Mouse (Mus musculus) liver, embryonic 16.5 days (tissue): ENCODE measurements around the gene Fam222a. TPM values are rescaled to one million over a fixed set of nuclear protein-coding genes. Genes with fewer than 3 reads are reported as not detected.

Source experiments
- ATAC-seq: fragments of 200-750 bp; cut with Nextera tagmentation; 2 replicates; pipeline ENCODE4 v1.8.0; 2017; ENCODE audit warnings: low read depth, mild to moderate bottlenecking, moderate number of reproducible peaks, moderate library complexity
- H3K27ac ChIP-seq: fragments of 300-500 bp; sonication (generic); 2 replicates; pipeline ENCODE4 v1.5.1; 2014; ENCODE audit warnings: mild to moderate bottlenecking, low read length
- H3K27me3 ChIP-seq: fragments of 300-500 bp; sonication (generic); 2 replicates; pipeline ENCODE4 v1.6.1; 2014; ENCODE audit warnings: low read depth, low read length, mixed read lengths; ENCODE audit not compliant: control insufficient read depth, insufficient read depth
- H3K36me3 ChIP-seq: fragments of 300-500 bp; sonication (generic); 2 replicates; pipeline ENCODE4 v1.6.1; 2014; ENCODE audit warnings: mild to moderate bottlenecking; ENCODE audit not compliant: control insufficient read depth, insufficient read depth
- H3K4me1 ChIP-seq: fragments of 300-500 bp; sonication (generic); 2 replicates; pipeline ENCODE4 v1.6.1; 2014; ENCODE audit warnings: low read depth, low read length, mixed read lengths; ENCODE audit not compliant: control insufficient read depth
- H3K4me2 ChIP-seq: fragments of 300-500 bp; sonication (generic); 2 replicates; pipeline ENCODE4 v1.6.1; 2014; ENCODE audit warnings: low read depth, low read length, mixed read lengths
- H3K4me3 ChIP-seq: fragments of 300-500 bp; sonication (generic); 2 replicates; pipeline ENCODE4 v1.5.1; 2014; ENCODE audit warnings: low read depth, mild to moderate bottlenecking, low read length
- H3K9ac ChIP-seq: fragments of 300-500 bp; sonication (generic); 2 replicates; pipeline ENCODE4 v1.6.1; 2014; ENCODE audit warnings: low read depth, low read length
- H3K9me3 ChIP-seq: fragments of 300-500 bp; sonication (generic); replicated peaks from 2 replicates; pipeline ENCODE4 v1.6.1; 2016; ENCODE audit warnings: low read length; ENCODE audit not compliant: control insufficient read depth
- WGBS: fragments of 180-500 bp; shearing (Covaris S2); extraction: QIAGEN DNeasy Blood & Tissue Kit; methylation state at CpG from one replicate; pipeline ENCODE4 v1.1.7; 2014; ENCODE audit not compliant: insufficient replicate concordance; 5-methylcytosine and 5-hydroxymethylcytosine counted together
- polyA plus RNA-seq: library from polyadenylated mRNA; unstranded; fragments of >200 nt; fragmentation: Nextera tagmentation; extraction: Ambion mirVana; gene quantifications from 2 replicates; pipeline ENCODE4 v1.2.1, GENCODE M21; 2015

Fam222a gene
- polyA plus RNA-seq, 1 experiment from 2014 or later, result 0.67 TPM

- ATAC-seq, result no peak
- Histone ChIP-seq H3K9me3 (no peaks in the 10 kb centered on the region), H3K36me3 (no peaks in the 10 kb centered on the region), H3K4me3 (no peak overlapping the region), H3K4me2 (no peak overlapping the region), H3K9ac (no peak overlapping the region), H3K27me3 (no peaks in the 10 kb centered on the region), H3K27ac (no peak overlapping the region), H3K4me1 (no peaks in the 10 kb centered on the region; the same call in 1 of the 2 replicates)
- 59% methylated on average over 6 of the region's 6 CpGs for whole genome bisulfite sequencing
Measured at GRCm38 (mm10) chr5:114605981-114606380, 38.2 kb downstream of the Fam222a start.

GRCm38 (mm10) chr5:114607651-114608050 lies 39.8 kb downstream of the Fam222a start:
- H3K9ac ChIP-seq, result no peak overlapping the region
- ATAC-seq, result no peak
- 61% methylated on average over 8 of the region's 8 CpGs for WGBS
- no peaks in the 10 kb centered on the region for H3K36me3 ChIP-seq
- no peaks in the 10 kb centered on the region for H3K9me3 ChIP-seq
- H3K27ac ChIP-seq, result no peak overlapping the region
- H3K4me1 ChIP-seq, result no peaks in the 10 kb centered on the region
- H3K27me3 ChIP-seq, result no peaks in the 10 kb centered on the region
- no peak overlapping the region for H3K4me3 ChIP-seq
- no peak overlapping the region for H3K4me2 ChIP-seq

GRCm38 (mm10) chr5:114608516-114608915 lies 40.7 kb downstream of the Fam222a start:
- H3K36me3 ChIP-seq, result no peaks in the 10 kb centered on the region
- no peaks in the 10 kb centered on the region for H3K4me1 ChIP-seq
- no peak overlapping the region for H3K4me2 ChIP-seq
- no peaks in the 10 kb centered on the region for H3K27me3 ChIP-seq
- H3K9ac ChIP-seq, result no peak overlapping the region
- WGBS, result 7% methylated on average over 12 of the region's 12 CpGs
- H3K9me3 ChIP-seq, result no peaks in the 10 kb centered on the region
- H3K27ac ChIP-seq, result no peak overlapping the region
- no peak for ATAC-seq
- H3K4me3 ChIP-seq, result no peak overlapping the region

GRCm38 (mm10) chr5:114611256-114611655 lies 43.4 kb downstream of the Fam222a start:
- no peak for ATAC-seq
- WGBS, result 72% methylated on average over 10 of the region's 10 CpGs
- no peak overlapping the region for H3K4me3 ChIP-seq

GRCm38 (mm10) chr5:114611968-114612608 lies 44.3 kb downstream of the Fam222a start:
- WGBS, result 50% methylated on average over 25 of the region's 25 CpGs
- H3K4me1 ChIP-seq, result peaks cover 3% of the 10 kb centered on the region
- H3K27ac ChIP-seq, result no peak overlapping the region
- no peak overlapping the region for H3K4me2 ChIP-seq
- H3K27me3 ChIP-seq, result no peaks in the 10 kb centered on the region
- no peak overlapping the region for H3K9ac ChIP-seq
- no peak overlapping the region for H3K4me3 ChIP-seq
- no peaks in the 10 kb centered on the region for H3K36me3 ChIP-seq
- no peaks in the 10 kb centered on the region for H3K9me3 ChIP-seq
- ATAC-seq, result no peak

More at GRCm38 (mm10) chr5:114611256-114611655, 43.4 kb downstream of the Fam222a start:
- H3K27me3 ChIP-seq, result no peaks in the 10 kb centered on the region
- no peak overlapping the region for H3K9ac ChIP-seq
- H3K27ac ChIP-seq, result no peak overlapping the region
- no peak overlapping the region for H3K4me2 ChIP-seq
- no peaks in the 10 kb centered on the region for H3K9me3 ChIP-seq
- H3K36me3 ChIP-seq, result no peaks in the 10 kb centered on the region
- peaks cover 3% of the 10 kb centered on the region for H3K4me1 ChIP-seq

GRCm38 (mm10) chr5:114614863-114615262 lies 47.0 kb downstream of the Fam222a start:
- Histone ChIP-seq H3K36me3 (no peaks in the 10 kb centered on the region), H3K4me2 (no peak overlapping the region), H3K4me1 (peaks cover 3% of the 10 kb centered on the region), H3K9ac (no peak overlapping the region), H3K27ac (no peak overlapping the region), H3K9me3 (no peaks in the 10 kb centered on the region), H3K4me3 (no peak overlapping the region), H3K27me3 (no peaks in the 10 kb centered on the region)
- peak; percentile 63 for ATAC-seq
- WGBS, result 19% methylated on average over 7 of the region's 7 CpGs

GRCm38 (mm10) chr5:114616336-114617061 lies 48.7 kb downstream of the Fam222a start:
- ATAC-seq, result no peak
- no peak overlapping the region for H3K27ac ChIP-seq
- no peak overlapping the region for H3K4me3 ChIP-seq
- no peak overlapping the region for H3K4me2 ChIP-seq
- no peaks in the 10 kb centered on the region for H3K9me3 ChIP-seq
- no peaks in the 10 kb centered on the region for H3K36me3 ChIP-seq
- WGBS, result 63% methylated on average over 11 of the region's 11 CpGs
- H3K4me1 ChIP-seq, result peaks cover 3% of the 10 kb centered on the region
- H3K9ac ChIP-seq, result no peak overlapping the region
- H3K27me3 ChIP-seq, result no peaks in the 10 kb centered on the region

- H3K4me3 ChIP-seq, result no peak overlapping the region
- 70% methylated on average over 12 of the region's 12 CpGs for WGBS
- H3K9ac ChIP-seq, result no peak overlapping the region
- H3K9me3 ChIP-seq, result no peaks in the 10 kb centered on the region
- no peaks in the 10 kb centered on the region for H3K27me3 ChIP-seq
- H3K27ac ChIP-seq, result no peak overlapping the region
- H3K36me3 ChIP-seq, result no peaks in the 10 kb centered on the region
- H3K4me1 ChIP-seq, result peaks cover 3% of the 10 kb centered on the region
- H3K4me2 ChIP-seq, result no peak overlapping the region
- ATAC-seq, result no peak
Measured at GRCm38 (mm10) chr5:114617809-114618208, 50.0 kb downstream of the Fam222a start.

GRCm38 (mm10) chr5:114618851-114619250 lies 51.0 kb downstream of the Fam222a start:
- Histone ChIP-seq H3K9ac (no peak overlapping the region), H3K36me3 (no peaks in the 10 kb centered on the region), H3K9me3 (no peaks in the 10 kb centered on the region), H3K4me2 (no peak overlapping the region), H3K27me3 (no peaks in the 10 kb centered on the region), H3K4me3 (no peak overlapping the region), H3K27ac (no peak overlapping the region), H3K4me1 (peaks cover 3% of the 10 kb centered on the region)
- no peak for ATAC-seq
- WGBS, result 17% methylated on average over 8 of the region's 8 CpGs
